Mouse (Mus musculus): ENCODE results near the gene Phactr2. TPM values are rescaled to one million over a fixed set of nuclear protein-coding genes. Genes with fewer than 3 reads are reported as not detected.
A peak's percentile ranks its signal among the peaks of the same experiment; 100 is the strongest.

Gene Phactr2
- polyA plus RNA-seq, 1 experiment from 2014 or later, result 10.7 TPM

GRCm38 (mm10) chr10:13422121-13422520 lies 52.1 kb downstream of the Phactr2 start:
- Histone ChIP-seq H3K4me3 (no peak overlapping the region), H3K9me3 (no peaks in the 10 kb centered on the region), H3K27ac (no peak overlapping the region), H3K36me3 (no peaks in the 10 kb centered on the region), H3K4me1 (replicated peaks) (no peaks in the 10 kb centered on the region), H3K27me3 (ENCODE audit: insufficient read depth, poor library complexity, severe bottlenecking) (no peaks in the 10 kb centered on the region)
- DNase-seq (ENCODE audit: low spot score), result no peak
- 90% methylated on average over 9 of the region's 9 CpGs for WGBS

- H3K9me3 ChIP-seq, result no peaks in the 10 kb centered on the region
- DNase-seq (ENCODE audit: low spot score), result no peak
- 78% methylated on average over 4 of the region's 4 CpGs for WGBS
Observed at GRCm38 (mm10) chr10:13419246-13419645, 55.0 kb downstream of the Phactr2 start.

GRCm38 (mm10) chr10:13415489-13416104 lies 58.6 kb downstream of the Phactr2 start:
- DNase-seq (ENCODE audit: low spot score), result no peak
- peak overlapping the region; percentile 59 for H3K27ac ChIP-seq

More at GRCm38 (mm10) chr10:13419246-13419645, 55.0 kb downstream of the Phactr2 start:
- H3K4me1 ChIP-seq (replicated peaks), result peaks cover 8% of the 10 kb centered on the region
- H3K36me3 ChIP-seq, result no peaks in the 10 kb centered on the region
- no peak overlapping the region for H3K4me3 ChIP-seq
- no peak overlapping the region for H3K27ac ChIP-seq
- H3K27me3 ChIP-seq (ENCODE audit: insufficient read depth, poor library complexity, severe bottlenecking), result no peaks in the 10 kb centered on the region

GRCm38 (mm10) chr10:13412202-13412923 lies 61.8 kb downstream of the Phactr2 start:
- WGBS, result 93% methylated on average over 19 of the region's 19 CpGs
- no peak for DNase-seq (ENCODE audit: low spot score)
- Histone ChIP-seq H3K9me3 (no peaks in the 10 kb centered on the region), H3K36me3 (no peaks in the 10 kb centered on the region), H3K27ac (no peak overlapping the region), H3K27me3 (ENCODE audit: insufficient read depth, poor library complexity, severe bottlenecking) (no peaks in the 10 kb centered on the region), H3K4me1 (replicated peaks) (peaks cover 8% of the 10 kb centered on the region), H3K4me3 (no peak overlapping the region)

More at GRCm38 (mm10) chr10:13415489-13416104, 58.6 kb downstream of the Phactr2 start:
- Histone ChIP-seq H3K36me3 (no peaks in the 10 kb centered on the region), H3K4me3 (no peak overlapping the region), H3K27me3 (ENCODE audit: insufficient read depth, poor library complexity, severe bottlenecking) (no peaks in the 10 kb centered on the region), H3K9me3 (no peaks in the 10 kb centered on the region), H3K4me1 (replicated peaks) (peaks cover 8% of the 10 kb centered on the region)
- WGBS, result 69% methylated on average over 8 of the region's 8 CpGs

GRCm38 (mm10) chr10:13411056-13411455 lies 63.2 kb downstream of the Phactr2 start:
- WGBS, result 89% methylated on average over 3 of the region's 3 CpGs
- no peaks in the 10 kb centered on the region for H3K36me3 ChIP-seq
- no peaks in the 10 kb centered on the region for H3K9me3 ChIP-seq
- H3K4me3 ChIP-seq, result no peak overlapping the region
- H3K4me1 ChIP-seq (replicated peaks), result peaks cover 7% of the 10 kb centered on the region
- DNase-seq (ENCODE audit: low spot score), result no peak
- H3K27ac ChIP-seq, result no peak overlapping the region
- no peaks in the 10 kb centered on the region for H3K27me3 ChIP-seq (ENCODE audit: insufficient read depth, poor library complexity, severe bottlenecking)

GRCm38 (mm10) chr10:13401971-13402370 lies 72.2 kb downstream of the Phactr2 start:
- 80% methylated on average over 1 of the region's 1 CpGs for WGBS
- Histone ChIP-seq H3K27me3 (ENCODE audit: insufficient read depth, poor library complexity, severe bottlenecking) (no peaks in the 10 kb centered on the region), H3K9me3 (no peaks in the 10 kb centered on the region), H3K27ac (no peak overlapping the region), H3K4me3 (no peak overlapping the region), H3K4me1 (replicated peaks) (no peaks in the 10 kb centered on the region), H3K36me3 (no peaks in the 10 kb centered on the region)
- no peak for DNase-seq (ENCODE audit: low spot score)

GRCm38 (mm10) chr10:13395753-13396152 lies 78.5 kb downstream of the Phactr2 start:
- Histone ChIP-seq H3K4me1 (replicated peaks) (no peaks in the 10 kb centered on the region), H3K9me3 (no peaks in the 10 kb centered on the region), H3K27ac (no peak overlapping the region), H3K36me3 (no peaks in the 10 kb centered on the region), H3K27me3 (ENCODE audit: insufficient read depth, poor library complexity, severe bottlenecking) (no peaks in the 10 kb centered on the region), H3K4me3 (no peak overlapping the region)
- WGBS, result 84% methylated on average over 3 of the region's 3 CpGs
- DNase-seq (ENCODE audit: low spot score), result no peak

- H3K36me3 ChIP-seq, result no peaks in the 10 kb centered on the region
- H3K4me3 ChIP-seq, result no peak overlapping the region
- H3K27me3 ChIP-seq (ENCODE audit: insufficient read depth, poor library complexity, severe bottlenecking), result no peaks in the 10 kb centered on the region
- DNase-seq (ENCODE audit: low spot score), result no peak
- no peaks in the 10 kb centered on the region for H3K9me3 ChIP-seq
- no peak overlapping the region for H3K27ac ChIP-seq
- H3K4me1 ChIP-seq (replicated peaks), result peaks cover under 1% of the 10 kb centered on the region; the same call in 1 of the 2 replicates
- WGBS, result 84% methylated on average over 4 of the region's 4 CpGs
Observed at GRCm38 (mm10) chr10:13394000-13394399, 80.2 kb downstream of the Phactr2 start.

GRCm38 (mm10) chr10:13388116-13388922 lies 85.9 kb downstream of the Phactr2 start:
- Histone ChIP-seq H3K9me3 (no peaks in the 10 kb centered on the region), H3K4me1 (replicated peaks) (peaks cover 13% of the 10 kb centered on the region), H3K36me3 (no peaks in the 10 kb centered on the region), H3K27ac (peak overlapping the region; percentile 42), H3K27me3 (ENCODE audit: insufficient read depth, poor library complexity, severe bottlenecking) (no peaks in the 10 kb centered on the region), H3K4me3 (peak overlapping the region; percentile 23; the same call in 1 of the 2 replicates)
- 49% methylated on average over 11 of the region's 11 CpGs for WGBS
- peak; percentile 24 for DNase-seq (ENCODE audit: low spot score)

GRCm38 (mm10) chr10:13384866-13385265 lies 89.3 kb downstream of the Phactr2 start:
- 62% methylated on average over 3 of the region's 3 CpGs for WGBS
- H3K27me3 ChIP-seq (ENCODE audit: insufficient read depth, poor library complexity, severe bottlenecking), result no peaks in the 10 kb centered on the region
- H3K36me3 ChIP-seq, result no peaks in the 10 kb centered on the region
- peaks cover 13% of the 10 kb centered on the region for H3K4me1 ChIP-seq (replicated peaks)
- no peak for DNase-seq (ENCODE audit: low spot score)
- H3K27ac ChIP-seq, result no peak overlapping the region
- no peaks in the 10 kb centered on the region for H3K9me3 ChIP-seq
- no peak overlapping the region for H3K4me3 ChIP-seq

GRCm38 (mm10) chr10:13377895-13378294 lies 96.3 kb downstream of the Phactr2 start:
- peaks cover 4% of the 10 kb centered on the region for H3K4me1 ChIP-seq (replicated peaks)
- no peak for DNase-seq (ENCODE audit: low spot score)
- H3K36me3 ChIP-seq, result no peaks in the 10 kb centered on the region
- H3K27me3 ChIP-seq (ENCODE audit: insufficient read depth, poor library complexity, severe bottlenecking), result no peaks in the 10 kb centered on the region
- H3K9me3 ChIP-seq, result no peaks in the 10 kb centered on the region
- 91% methylated on average over 1 of the region's 1 CpGs for WGBS
- H3K4me3 ChIP-seq, result no peak overlapping the region
- H3K27ac ChIP-seq, result no peak overlapping the region

- 85% methylated on average over 13 of the region's 13 CpGs for WGBS
- Histone ChIP-seq H3K9me3 (no peaks in the 10 kb centered on the region), H3K27me3 (ENCODE audit: insufficient read depth, poor library complexity, severe bottlenecking) (no peaks in the 10 kb centered on the region), H3K36me3 (no peaks in the 10 kb centered on the region), H3K27ac (no peak overlapping the region), H3K4me3 (no peak overlapping the region), H3K4me1 (replicated peaks) (peaks cover 4% of the 10 kb centered on the region)
- DNase-seq (ENCODE audit: low spot score), result no peak
Observed at GRCm38 (mm10) chr10:13376428-13377260, 97.6 kb downstream of the Phactr2 start.
